ENCODE assay signal across 12 mouse cellular contexts in genomic region chr15:101294028-101294894, GRCm38 (mm10). TPM values are rescaled to one million over a fixed set of nuclear protein-coding genes. Genes with fewer than 3 reads are reported as not detected.
DNase-seq lines count a peak whose midpoint lies in the region; ATAC-seq and TF ChIP-seq lines count a peak whose summit lies in the region.
"Had no signal": no experiment of that assay in that cellular context is flagged by ENCODE, and none has a peak within 500 bp of the region (broad histone marks: within the 10 kb centered on the region; RNA-seq: fewer than 3 reads in every experiment).

No protein-coding gene starts in this region.

- no peaks in the 10 kb centered on the region for H3K27me3 ChIP-seq in kidney, embryonic 14.5 days (ENCODE audit: control insufficient read depth, insufficient read depth, low read length)
- H3K27me3 ChIP-seq in embryonic facial prominence, embryonic 10.5 days (replicated peaks; ENCODE audit: low read depth, poor library complexity, severe bottlenecking), result no peaks in the 10 kb centered on the region
- H3K27me3 ChIP-seq in heart, postnatal 0 days (ENCODE audit: control insufficient read depth, insufficient read depth, low read length), result no peaks in the 10 kb centered on the region

- peak overlapping the region; percentile 56 for H3K9ac ChIP-seq in kidney, embryonic 14.5 days (ENCODE audit: low read depth, low read length)
- peak overlapping the region; percentile 24; the same call in 1 of the 2 replicates for H3K9ac ChIP-seq in heart, postnatal 0 days (replicated peaks; ENCODE audit: low read depth, low read length)

- H3K27ac ChIP-seq in kidney, embryonic 14.5 days (ENCODE audit: low read depth, low read length), result peak overlapping the region; percentile 91
- peak overlapping the region; percentile 71 for H3K27ac ChIP-seq in embryonic facial prominence, embryonic 10.5 days (replicated peaks)
- H3K27ac ChIP-seq in heart, postnatal 0 days (ENCODE audit: low read depth), result peak overlapping the region; percentile 66

- no peaks in the 10 kb centered on the region for H3K9me3 ChIP-seq in kidney, embryonic 14.5 days (ENCODE audit: control insufficient read depth, low read length)
- H3K9me3 ChIP-seq in embryonic facial prominence, embryonic 10.5 days, result no peaks in the 10 kb centered on the region
- H3K9me3 ChIP-seq in heart, postnatal 0 days (replicated peaks; ENCODE audit: control insufficient read depth, low read length), result no peaks in the 10 kb centered on the region
- H3K9me3 ChIP-seq: megakaryocyte, embryonic 14.5 days had no signal

- WGBS in kidney, embryonic 14.5 days, result 23% methylated on average over 16 of the region's 16 CpGs
- WGBS in embryonic facial prominence, embryonic 10.5 days, result 64% methylated on average over 16 of the region's 16 CpGs
- 51% methylated on average over 16 of the region's 16 CpGs for WGBS in heart, postnatal 0 days

- peaks cover 22% of the 10 kb centered on the region for H3K4me1 ChIP-seq in kidney, embryonic 14.5 days (ENCODE audit: control insufficient read depth, insufficient read depth, low read length)
- peaks cover 33% of the 10 kb centered on the region for H3K4me1 ChIP-seq in embryonic facial prominence, embryonic 10.5 days
- H3K4me1 ChIP-seq in heart, postnatal 0 days (ENCODE audit: control insufficient read depth, insufficient read depth), result peaks cover 18% of the 10 kb centered on the region

- peak overlapping the region; percentile 32 for H3K4me3 ChIP-seq in kidney, embryonic 14.5 days (ENCODE audit: low read length)
- no peak overlapping the region for H3K4me3 ChIP-seq in embryonic facial prominence, embryonic 10.5 days
- peak overlapping the region; percentile 12; the same call in 1 of the 2 replicates for H3K4me3 ChIP-seq in heart, postnatal 0 days (ENCODE audit: low read depth, low read length)
- H3K4me3 ChIP-seq: megakaryocyte, embryonic 14.5 days had no signal

- peaks cover 28% of the 10 kb centered on the region for H3K36me3 ChIP-seq in kidney, embryonic 14.5 days (ENCODE audit: control insufficient read depth, insufficient read depth, low read length)
- peaks cover 37% of the 10 kb centered on the region for H3K36me3 ChIP-seq in embryonic facial prominence, embryonic 10.5 days (replicated peaks)
- H3K36me3 ChIP-seq in heart, postnatal 0 days (replicated peaks; ENCODE audit: control insufficient read depth, insufficient read depth, low read length), result peaks cover 29% of the 10 kb centered on the region

- peak overlapping the region; percentile 46 for H3K4me2 ChIP-seq in kidney, embryonic 14.5 days (replicated peaks; ENCODE audit: low read depth, low read length)
- peak overlapping the region; percentile 30 for H3K4me2 ChIP-seq in heart, postnatal 0 days (ENCODE audit: low read depth, low read length)

- TF ChIP-seq CTCF in heart, postnatal 0 days (IDR thresholded peaks at IDR 0.05; ENCODE audit: low read depth), result no peak

- ATAC-seq in kidney, embryonic 14.5 days (ENCODE audit: low FRiP score, low TSS enrichment), result peak; percentile 81
- peak; percentile 16; the same call in 1 of the 2 replicates for ATAC-seq in heart, postnatal 0 days (ENCODE audit: insufficient read depth, low read depth)

- no peak for TF ChIP-seq EP300 in heart, postnatal 0 days (IDR thresholded peaks at IDR 0.05; ENCODE audit: low read depth)

- no peak for DNase-seq in kidney, postnatal 25 days
- DNase-seq in embryonic facial prominence, embryonic 10.5 days (ENCODE audit: low spot score), result peak; percentile 50
- no peak for DNase-seq in heart, postnatal 0 days (ENCODE audit: low spot score)
- peak; percentile 54 for DNase-seq in lung, postnatal 14 days
- no peak for DNase-seq in natural killer cell, adult 2 months (ENCODE audit: low spot score in 2 of 2)
- no peak for DNase-seq in embryo, embryonic 10.5 days (ENCODE audit: low spot score)
- DNase-seq: gastrocnemius, postnatal 10 days; right cerebral cortex, postnatal 14 days; thymus, adult 2 months had no signal

RNA-seq across cellular contexts. Expression of gene 6030408B16Rik, which starts 1.2 kb away (rescaled TPM):
- polyA plus RNA-seq in kidney, embryonic 14.5 days (2014; fragmentation: Nextera tagmentation; extraction: Ambion mirVana), result 25.8 and 28.2 TPM in 2 replicates
- 0.59 and 0.71 TPM in 2 replicates for polyA plus RNA-seq in embryonic facial prominence, embryonic 10.5 days (2016; fragmentation: Nextera tagmentation; extraction: Ambion mirVana)
- 6.5 and 8.4 TPM in 2 replicates for total RNA-seq in heart, postnatal 0 days (2014; rRNA removed; ENCODE audit: low replicate concordance)
- 6.4 and 8.1 TPM in 2 replicates for polyA plus RNA-seq in heart, postnatal 0 days (2015; fragmentation: Nextera tagmentation; extraction: Ambion mirVana)
- total RNA-seq: left cerebral cortex, postnatal 25 days had no signal

RNA-seq across cellular contexts. Expression of gene Atg101, which starts 10.2 kb away (rescaled TPM):
- polyA plus RNA-seq in kidney, embryonic 14.5 days (2014; fragmentation: Nextera tagmentation; extraction: Ambion mirVana), result 71.8 and 76.5 TPM in 2 replicates
- 86.5 and 91.5 TPM in 2 replicates for polyA plus RNA-seq in embryonic facial prominence, embryonic 10.5 days (2016; fragmentation: Nextera tagmentation; extraction: Ambion mirVana)
- total RNA-seq in heart, postnatal 0 days (2014; rRNA removed; ENCODE audit: low replicate concordance), result 43.7 and 61.6 TPM in 2 replicates
- polyA plus RNA-seq in heart, postnatal 0 days (2015; fragmentation: Nextera tagmentation; extraction: Ambion mirVana), result 48.6 and 53.4 TPM in 2 replicates

RNA-seq across cellular contexts. Expression of gene Nr4a1, which starts 40.2 kb away (rescaled TPM):
- polyA plus RNA-seq in kidney, embryonic 14.5 days (2014; fragmentation: Nextera tagmentation; extraction: Ambion mirVana), result 4.5 and 5.0 TPM in 2 replicates
- 4.7 and 5.3 TPM in 2 replicates for polyA plus RNA-seq in embryonic facial prominence, embryonic 10.5 days (2016; fragmentation: Nextera tagmentation; extraction: Ambion mirVana)
- 40.2 and 56.0 TPM in 2 replicates for total RNA-seq in heart, postnatal 0 days (2014; rRNA removed; ENCODE audit: low replicate concordance)
- 7.4 and 8.6 TPM in 2 replicates for polyA plus RNA-seq in heart, postnatal 0 days (2015; fragmentation: Nextera tagmentation; extraction: Ambion mirVana)

Comparison
In these comparisons a context has a peak if more than half of its experiments do, and no peak if none do; other contexts are left out.
1. DNase-seq: peak in embryonic facial prominence, embryonic 10.5 days (single experiment) and lung, postnatal 14 days (single experiment); none in kidney, postnatal 25 days (0 of 2), heart, postnatal 0 days (single experiment), natural killer cell, adult 2 months (0 of 2) and embryo, embryonic 10.5 days (single experiment).
2. Peak in every context shown above with its lines, with median percentiles within 50 percentile points of each other: H3K27ac ChIP-seq.